Mouse (Mus musculus) liver, embryonic 14.5 days (tissue): ENCODE results near the gene S100a16.

Source experiments
- CTCF ChIP-seq: IDR thresholded peaks from 2 replicates; pipeline ENCODE4 v1.5.1; 2016; ENCODE audit warnings: antibody characterized with exemption, low read depth, control low read depth
- EP300 ChIP-seq: IDR thresholded peaks from 2 replicates; pipeline ENCODE4 v1.6.1; 2016; ENCODE audit warnings: antibody characterized with exemption, low read depth

GRCm38 (mm10) chr3:90549676-90550420 is 12.8 kb downstream of the S100a16 start:
- TF ChIP-seq CTCF (no peak), EP300 (no peak)
